In the genomic region with DNA sequence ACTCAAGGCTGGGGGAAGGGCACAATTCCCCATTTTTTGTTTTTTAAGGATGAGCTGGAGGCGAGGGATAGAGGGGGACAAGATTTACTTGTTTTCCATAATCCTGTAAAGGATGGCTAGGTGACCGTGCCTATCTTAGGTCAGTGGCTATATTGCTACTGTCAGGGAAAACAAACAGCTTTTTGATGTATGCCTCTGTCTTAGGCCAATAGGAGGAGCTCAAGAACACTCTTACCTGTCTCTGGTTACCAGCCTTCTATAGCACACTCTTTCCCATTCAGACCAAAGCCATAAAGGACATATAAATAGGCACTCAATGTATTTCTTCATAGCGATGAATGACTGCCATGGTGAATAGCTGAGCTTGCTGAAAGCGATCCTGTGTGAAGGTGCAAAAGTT, we compare ENCODE assay signal across 34 mouse cellular contexts. TPM values are rescaled to one million over a fixed set of nuclear protein-coding genes. Genes with fewer than 3 reads are reported as not detected.
DNase-seq lines count a peak whose midpoint lies in the region; ATAC-seq and TF ChIP-seq lines count a peak whose summit lies in the region.
"Had no signal": no experiment of that assay in that cellular context is flagged by ENCODE, and none has a peak within 500 bp of the region (broad histone marks: within the 10 kb centered on the region; RNA-seq: fewer than 3 reads in every experiment).

No protein-coding gene starts in this region.

- no peak overlapping the region for H3K27ac ChIP-seq in heart, embryonic 12.5 days (ENCODE audit: poor library complexity, severe bottlenecking)
- H3K27ac ChIP-seq in lung, postnatal 0 days (ENCODE audit: low read length), result no peak overlapping the region
- H3K27ac ChIP-seq: embryonic facial prominence, embryonic 13.5 days; forebrain, embryonic 10.5 days; forebrain, embryonic 15.5 days; hindbrain, embryonic 10.5 days; hindbrain, embryonic 15.5 days; left cerebral cortex, adult 2 months; limb, embryonic 13.5 days; liver, embryonic 12.5 days; midbrain, embryonic 15.5 days had no signal

- H3K9me3 ChIP-seq in heart, embryonic 12.5 days (replicated peaks), result no peaks in the 10 kb centered on the region
- H3K9me3 ChIP-seq in lung, postnatal 0 days (ENCODE audit: low read length), result no peaks in the 10 kb centered on the region
- H3K9me3 ChIP-seq: embryonic facial prominence, embryonic 13.5 days; forebrain, embryonic 10.5 days; forebrain, embryonic 15.5 days; hindbrain, embryonic 10.5 days; hindbrain, embryonic 15.5 days; limb, embryonic 13.5 days; liver, embryonic 12.5 days; midbrain, embryonic 15.5 days had no signal

- 42% methylated on average over 4 of the region's 4 CpGs for WGBS in heart, embryonic 12.5 days
- 41% methylated on average over 4 of the region's 4 CpGs for WGBS in lung, postnatal 0 days

- no peaks in the 10 kb centered on the region for H3K27me3 ChIP-seq in heart, embryonic 12.5 days (replicated peaks)
- no peaks in the 10 kb centered on the region for H3K27me3 ChIP-seq in lung, postnatal 0 days (replicated peaks; ENCODE audit: insufficient read depth, low read length)
- H3K27me3 ChIP-seq: embryonic facial prominence, embryonic 13.5 days; forebrain, embryonic 15.5 days; hindbrain, embryonic 15.5 days; limb, embryonic 13.5 days; liver, embryonic 12.5 days; midbrain, embryonic 15.5 days had no signal

- ATAC-seq in heart, embryonic 12.5 days (ENCODE audit: insufficient number of reproducible peaks, low FRiP score), result no peak
- no peak for ATAC-seq in lung, postnatal 0 days
- ATAC-seq in neutrophil, adult 5-6 weeks (ENCODE audit: extremely low read depth, insufficient number of reproducible peaks, low FRiP score, poor library complexity, severe bottlenecking), result peak; percentile 51; the same call in 1 of the 2 replicates
- ATAC-seq: forebrain, embryonic 15.5 days; liver, embryonic 12.5 days; midbrain, embryonic 15.5 days had no signal

- no peaks in the 10 kb centered on the region for H3K4me1 ChIP-seq in heart, embryonic 12.5 days (replicated peaks)
- no peaks in the 10 kb centered on the region for H3K4me1 ChIP-seq in lung, postnatal 0 days (ENCODE audit: insufficient read depth, low read depth, low read length)
- H3K4me1 ChIP-seq: forebrain, embryonic 15.5 days; hindbrain, embryonic 15.5 days; liver, embryonic 12.5 days; midbrain, embryonic 15.5 days had no signal

- H3K9ac ChIP-seq in heart, embryonic 12.5 days, result no peak overlapping the region
- no peak overlapping the region for H3K9ac ChIP-seq in lung, postnatal 0 days (replicated peaks; ENCODE audit: low read depth)
- H3K9ac ChIP-seq: embryonic facial prominence, embryonic 13.5 days; forebrain, embryonic 15.5 days; hindbrain, embryonic 15.5 days; limb, embryonic 13.5 days; liver, embryonic 12.5 days; midbrain, embryonic 15.5 days had no signal

- H3K36me3 ChIP-seq in heart, embryonic 12.5 days, result no peaks in the 10 kb centered on the region
- no peaks in the 10 kb centered on the region for H3K36me3 ChIP-seq in lung, postnatal 0 days (ENCODE audit: insufficient read depth, low read length)
- H3K36me3 ChIP-seq: embryonic facial prominence, embryonic 13.5 days; forebrain, embryonic 10.5 days; forebrain, embryonic 15.5 days; hindbrain, embryonic 10.5 days; hindbrain, embryonic 15.5 days; limb, embryonic 13.5 days; liver, embryonic 12.5 days; midbrain, embryonic 15.5 days had no signal

- TF ChIP-seq CTCF in lung, postnatal 0 days (IDR thresholded peaks at IDR 0.05), result peak; percentile 32

- DNase-seq in heart, adult 11 months, result peak; percentile 11
- peak; percentile 7 for DNase-seq in lung, postnatal 0 days (ENCODE audit: low spot score)
- DNase-seq in lung, postnatal 14 days, result no peak
- no peak for DNase-seq in embryo, embryonic 11 days
- DNase-seq in cerebellum, adult 18-20 months, result no peak
- DNase-seq: adrenal gland, postnatal 10 days; cerebellum, adult 9-10 months; cerebellum, postnatal 36 days; gastrocnemius, postnatal 25 days; heart, adult 18-20 months; heart, postnatal 14 days; kidney, adult 8-10 months; kidney, postnatal 10 days; lung, adult 18-20 months; lung, postnatal 10 days; thymus, postnatal 14 days had no signal

- no peak for TF ChIP-seq EP300 in lung, postnatal 0 days (IDR thresholded peaks at IDR 0.05)

- no peak overlapping the region for H3K4me3 ChIP-seq in heart, embryonic 12.5 days
- no peak overlapping the region for H3K4me3 ChIP-seq in lung, postnatal 0 days (ENCODE audit: low read depth, low read length)
- H3K4me3 ChIP-seq: embryonic facial prominence, embryonic 13.5 days; forebrain, embryonic 10.5 days; forebrain, embryonic 15.5 days; hindbrain, embryonic 10.5 days; hindbrain, embryonic 15.5 days; left cerebral cortex, adult 2 months; limb, embryonic 13.5 days; liver, embryonic 12.5 days; midbrain, embryonic 15.5 days had no signal

- no peak overlapping the region for H3K4me2 ChIP-seq in heart, embryonic 12.5 days
- no peak overlapping the region for H3K4me2 ChIP-seq in lung, postnatal 0 days (replicated peaks; ENCODE audit: low read depth, low read length)
- H3K4me2 ChIP-seq: embryonic facial prominence, embryonic 13.5 days; forebrain, embryonic 15.5 days; hindbrain, embryonic 15.5 days; limb, embryonic 13.5 days; liver, embryonic 12.5 days; midbrain, embryonic 15.5 days had no signal

RNA-seq across cellular contexts. Expression of a gene that starts 11.8 kb away (rescaled TPM):
- polyA plus RNA-seq in heart, embryonic 12.5 days (2016; fragmentation: Nextera tagmentation; extraction: Ambion mirVana), result 0.14 TPM in 1 of 2 replicates, not detected in the other
- polyA plus RNA-seq in lung, postnatal 0 days (2015; fragmentation: Nextera tagmentation; extraction: Ambion mirVana), result not detected in 2 replicates
- total RNA-seq in neutrophil, adult 5-6 weeks (2017), result 0.12 TPM in 2 replicates
- total RNA-seq: adrenal gland, postnatal 10 days; gastrocnemius, adult 18-20 months; gastrocnemius, postnatal 25 days; heart, adult 18-20 months; heart, postnatal 14 days; layer of hippocampus, postnatal 14 days; left cerebral cortex, adult 2 months; left cerebral cortex, postnatal 36 days had no signal
- polyA plus RNA-seq: forebrain, embryonic 10.5 days; forebrain, embryonic 15.5 days; heart, embryonic 14.5 days; hindbrain, embryonic 10.5 days; hindbrain, embryonic 15.5 days; limb, embryonic 13.5 days; liver, embryonic 12.5 days; neural tube, embryonic 11.5 days; urinary bladder, adult 2 months had no signal

RNA-seq across cellular contexts. Expression of a gene that starts 16.2 kb away (rescaled TPM):
- polyA plus RNA-seq in heart, embryonic 12.5 days (2016; fragmentation: Nextera tagmentation; extraction: Ambion mirVana), result 399 and 414 TPM in 2 replicates
- polyA plus RNA-seq in lung, postnatal 0 days (2015; fragmentation: Nextera tagmentation; extraction: Ambion mirVana), result 585 and 648 TPM in 2 replicates
- 600 and 603 TPM in 2 replicates for total RNA-seq in neutrophil, adult 5-6 weeks (2017)

RNA-seq across cellular contexts. Expression of a gene that starts 35.6 kb away (rescaled TPM):
- not detected in 2 replicates for polyA plus RNA-seq in heart, embryonic 12.5 days (2016; fragmentation: Nextera tagmentation; extraction: Ambion mirVana)
- not detected in 2 replicates for polyA plus RNA-seq in lung, postnatal 0 days (2015; fragmentation: Nextera tagmentation; extraction: Ambion mirVana)
- 0.61 TPM in 1 of 2 replicates, not detected in the other for total RNA-seq in neutrophil, adult 5-6 weeks (2017)
- total RNA-seq: adrenal gland, postnatal 10 days; gastrocnemius, adult 18-20 months; gastrocnemius, postnatal 25 days; heart, adult 18-20 months; heart, postnatal 14 days; layer of hippocampus, postnatal 14 days; left cerebral cortex, adult 2 months; left cerebral cortex, postnatal 36 days had no signal
- polyA plus RNA-seq: embryonic facial prominence, embryonic 13.5 days; forebrain, embryonic 15.5 days; frontal cortex, adult 2 months; heart, embryonic 14.5 days; hindbrain, embryonic 10.5 days; hindbrain, embryonic 15.5 days; limb, embryonic 13.5 days; liver, embryonic 12.5 days; midbrain, embryonic 15.5 days; neural tube, embryonic 11.5 days; urinary bladder, adult 2 months had no signal

RNA-seq across cellular contexts. Expression of a gene that starts 42.4 kb away (rescaled TPM):
- polyA plus RNA-seq in heart, embryonic 12.5 days (2016; fragmentation: Nextera tagmentation; extraction: Ambion mirVana), result 72.5 and 77.5 TPM in 2 replicates
- 67.3 and 68.0 TPM in 2 replicates for polyA plus RNA-seq in lung, postnatal 0 days (2015; fragmentation: Nextera tagmentation; extraction: Ambion mirVana)
- 510 and 563 TPM in 2 replicates for total RNA-seq in neutrophil, adult 5-6 weeks (2017)

Comparison
In these comparisons a context has a peak if more than half of its experiments do, and no peak if none do; other contexts are left out.
1. DNase-seq: peak in heart, adult 11 months (single experiment) and lung, postnatal 0 days (single experiment); none in lung, postnatal 14 days (single experiment), embryo, embryonic 11 days (single experiment) and cerebellum, adult 18-20 months (0 of 2).